Mouse (Mus musculus) bone marrow macrophage, adult 2 months (primary cell): ENCODE results near the gene Fcer1g.

Source experiments
- CTCF ChIP-seq: IDR thresholded peaks from 2 replicates; pipeline ENCODE4 v1.5.1; 2012; ENCODE audit warnings: low read depth, mild to moderate bottlenecking, low read length, moderate library complexity
- POLR2A ChIP-seq: IDR thresholded peaks from 2 replicates; pipeline ENCODE4 v1.6.1; 2012; ENCODE audit warnings: mild to moderate bottlenecking, low read depth, low read length, borderline replicate concordance

DNA sequence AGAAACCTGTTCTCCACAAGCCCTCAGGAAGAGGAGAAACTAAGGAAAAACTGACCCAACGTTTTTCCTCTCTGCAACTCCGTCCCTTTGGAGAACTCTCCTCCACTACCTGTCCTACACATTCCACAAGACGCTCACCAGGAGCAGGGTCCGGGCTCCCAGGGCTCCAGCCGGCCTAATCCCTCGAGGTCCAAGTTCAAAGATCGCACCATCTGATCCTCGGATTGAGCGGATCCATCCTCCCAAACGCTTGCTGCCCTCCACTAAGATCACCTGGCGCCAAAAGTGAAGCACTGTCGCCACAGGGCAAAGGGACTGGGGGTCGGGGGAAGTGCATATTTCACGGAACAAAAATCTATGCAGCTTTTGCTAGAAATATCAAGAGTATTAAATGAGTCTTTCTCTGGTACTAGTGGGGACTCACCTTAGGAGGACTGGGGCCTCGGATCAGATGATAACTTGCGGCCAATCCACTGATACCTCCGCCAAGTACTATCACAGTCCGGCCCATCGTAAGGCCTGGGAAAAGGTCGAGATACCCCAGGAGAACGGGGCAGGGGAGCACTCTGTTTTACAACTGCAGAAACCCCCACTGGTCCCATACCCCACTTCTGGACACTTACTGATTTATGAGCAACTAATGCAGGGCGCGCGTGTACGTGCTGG, 46.2 kb upstream of the Fcer1g start:
- TF ChIP-seq CTCF (no peak), POLR2A (no peak)
